Mouse (Mus musculus): ENCODE measurements around the gene Ltb.

- TF ChIP-seq POLR2A (IDR thresholded peaks at IDR 0.05; ENCODE audit: extremely low read depth, insufficient read depth, low read length) (no peak), CTCF (IDR thresholded peaks at IDR 0.05; ENCODE audit: extremely low read depth, insufficient read depth, low read length) (no peak)
Measured at GRCm38 (mm10) chr17:35161421-35161820, 32.8 kb upstream of the Ltb start.
